Mouse (Mus musculus) heart, adult 2 months (tissue): ENCODE data around the gene Slf2. TPM values are rescaled to one million over a fixed set of nuclear protein-coding genes. Genes with fewer than 3 reads are reported as not detected.

Experiments used
- DNase-seq, 2 experiments: peaks; one replicate each; pipeline ENCODE4 v3.0.0; 2021
- H3K27ac ChIP-seq: fragments of 200-600 bp; 2 replicates; pipeline ENCODE4 v1.8.1; 2022
- H3K27me3 ChIP-seq: fragments of 200-500 bp; 2 replicates; pipeline ENCODE4 v1.6.1; 2012; ENCODE audit warnings: mild to moderate bottlenecking, low read length, inconsistent platforms, mixed read lengths; ENCODE audit not compliant: control insufficient read depth, insufficient read depth
- H3K36me3 ChIP-seq: fragments of 200-500 bp; 2 replicates; pipeline ENCODE4 v1.6.1; 2012; ENCODE audit warnings: low read length, inconsistent platforms; ENCODE audit not compliant: control insufficient read depth, insufficient read depth
- H3K4me1 ChIP-seq: fragments of 200-500 bp; 2 replicates; pipeline ENCODE4 v1.6.1; 2011; ENCODE audit warnings: low read length; ENCODE audit not compliant: control insufficient read depth, insufficient read depth
- H3K4me3 ChIP-seq: fragments of 200-600 bp; 2 replicates; pipeline ENCODE4 v1.8.1; 2022
- H3K79me2 ChIP-seq: fragments of 200-500 bp; replicated peaks from 2 replicates; pipeline ENCODE4 v1.6.1; 2012; ENCODE audit warnings: mild to moderate bottlenecking, inconsistent platforms, low read length, moderate library complexity, mixed read lengths; ENCODE audit not compliant: control insufficient read depth, insufficient read depth
- H3K9ac ChIP-seq: fragments of 200-500 bp; 2 replicates; pipeline ENCODE4 v1.6.1; 2012; ENCODE audit warnings: low read depth, mild to moderate bottlenecking, control low read depth, inconsistent platforms, low read length, mixed read lengths
- CTCF ChIP-seq: fragments of 200-600 bp; IDR thresholded peaks from 2 replicates; pipeline ENCODE4 v1.8.1; 2022; ENCODE audit warnings: antibody characterized with exemption, mild to moderate bottlenecking, moderate library complexity
- EP300 ChIP-seq: fragments of 200-500 bp; IDR thresholded peaks from 2 replicates; pipeline ENCODE4 v1.6.1; 2011; ENCODE audit warnings: low read depth, low read length, control low read depth; ENCODE audit not compliant: insufficient read depth
- POLR2A ChIP-seq: fragments of 200-500 bp; IDR thresholded peaks from 2 replicates; pipeline ENCODE4 v1.6.1; 2011; ENCODE audit warnings: mild to moderate bottlenecking, low read depth, low read length, control low read depth; ENCODE audit not compliant: insufficient read depth
- WGBS: fragments of 180-500 bp; shearing (Covaris S2); methylation state at CpG from one replicate; pipeline ENCODE4 v1.1.7; 2018; 5-methylcytosine and 5-hydroxymethylcytosine counted together
- intact Hi-C: fragments of 180-260 bp; cut with DNase I; formaldehyde crosslinking; loops from one replicate; pipeline ENCODE4 v1.15.1; 2025
- polyA plus RNA-seq: library from polyadenylated mRNA; depleted of rRNA; stranded (reverse); fragments of >200 nt; gene quantifications from 2 replicates; pipeline ENCODE4 v1.2.3, GENCODE M21; 2012
- total RNA-seq, 2 experiments: library from RNA; stranded (reverse); gene quantifications; 2 replicates each; pipeline ENCODE4 v1.2.3; 2021

Slf2 gene
- total and polyA plus RNA-seq, 3 experiments: 16.6 to 23.0 (median 18.4) TPM

GRCm38 (mm10) chr19:44992246-44992645 is 61.3 kb downstream of the Slf2 start:
- TF ChIP-seq POLR2A (no peak), EP300 (no peak), CTCF (no peak)
- intact Hi-C loops: no loop called here

GRCm38 (mm10) chr19:44992712-44993111 is 61.8 kb downstream of the Slf2 start:
- no peak overlapping the region for H3K9ac ChIP-seq
- TF ChIP-seq POLR2A (no peak), EP300 (no peak), CTCF (no peak)
- 69% methylated on average over 7 of the region's 7 CpGs for WGBS
- intact Hi-C loops: no loop called here
- no peak overlapping the region for H3K4me3 ChIP-seq
- no peak overlapping the region for H3K27ac ChIP-seq
- peaks cover 3% of the 10 kb centered on the region; the same call in 1 of the 2 replicates for H3K4me1 ChIP-seq
- no peaks in the 10 kb centered on the region for H3K79me2 ChIP-seq
- DNase-seq: no peak
- H3K27me3 ChIP-seq: peaks cover 3% of the 10 kb centered on the region; the same call in 1 of the 2 replicates
- H3K36me3 ChIP-seq: no peaks in the 10 kb centered on the region

More at GRCm38 (mm10) chr19:44992246-44992645, 61.3 kb downstream of the Slf2 start:
- H3K4me3 ChIP-seq: no peak overlapping the region
- no peaks in the 10 kb centered on the region for H3K36me3 ChIP-seq
- H3K4me1 ChIP-seq: peaks cover 3% of the 10 kb centered on the region; the same call in 1 of the 2 replicates
- peaks cover 3% of the 10 kb centered on the region; the same call in 1 of the 2 replicates for H3K27me3 ChIP-seq
- WGBS: 51% methylated on average over 7 of the region's 7 CpGs
- H3K27ac ChIP-seq: no peak overlapping the region
- no peak for DNase-seq
- no peak overlapping the region for H3K9ac ChIP-seq
- H3K79me2 ChIP-seq: no peaks in the 10 kb centered on the region

GRCm38 (mm10) chr19:44997786-44998185 is 66.8 kb downstream of the Slf2 start:
- 77% methylated on average over 11 of the region's 11 CpGs for WGBS
- DNase-seq: no peak

GRCm38 (mm10) chr19:44999647-45000046 is 68.7 kb downstream of the Slf2 start:
- DNase-seq: no peak
- intact Hi-C loops: no loop called here
- TF ChIP-seq EP300 (no peak), CTCF (no peak), POLR2A (no peak)
- Histone ChIP-seq H3K4me1 (no peaks in the 10 kb centered on the region), H3K79me2 (no peaks in the 10 kb centered on the region), H3K36me3 (no peaks in the 10 kb centered on the region), H3K9ac (no peak overlapping the region), H3K27ac (no peak overlapping the region), H3K4me3 (no peak overlapping the region), H3K27me3 (no peaks in the 10 kb centered on the region)
- 81% methylated on average over 8 of the region's 8 CpGs for WGBS

More at GRCm38 (mm10) chr19:44997786-44998185, 66.8 kb downstream of the Slf2 start:
- H3K27me3 ChIP-seq: no peaks in the 10 kb centered on the region
- TF ChIP-seq POLR2A: no peak
- no peak for TF ChIP-seq CTCF
- TF ChIP-seq EP300: no peak
- H3K36me3 ChIP-seq: no peaks in the 10 kb centered on the region
- no peaks in the 10 kb centered on the region for H3K79me2 ChIP-seq
- H3K9ac ChIP-seq: no peak overlapping the region
- no peak overlapping the region for H3K27ac ChIP-seq
- no peaks in the 10 kb centered on the region for H3K4me1 ChIP-seq
- intact Hi-C loops: no loop called here
- H3K4me3 ChIP-seq: no peak overlapping the region

GRCm38 (mm10) chr19:45002301-45002700 is 71.3 kb downstream of the Slf2 start:
- no peak overlapping the region for H3K9ac ChIP-seq
- H3K27me3 ChIP-seq: no peaks in the 10 kb centered on the region
- DNase-seq: no peak
- no peak overlapping the region for H3K27ac ChIP-seq
- H3K79me2 ChIP-seq: no peaks in the 10 kb centered on the region
- peaks cover 1% of the 10 kb centered on the region; the same call in 1 of the 2 replicates for H3K4me1 ChIP-seq
- H3K4me3 ChIP-seq: no peak overlapping the region
- intact Hi-C loops: no loop called here
- 61% methylated on average over 3 of the region's 3 CpGs for WGBS
- no peak for TF ChIP-seq EP300
- peak; percentile 39 for TF ChIP-seq CTCF
- H3K36me3 ChIP-seq: peaks cover 4% of the 10 kb centered on the region; the same call in 1 of the 2 replicates

- 87% methylated on average over 7 of the region's 7 CpGs for WGBS
- Histone ChIP-seq H3K27me3 (no peaks in the 10 kb centered on the region), H3K79me2 (no peaks in the 10 kb centered on the region), H3K4me1 (peaks cover 3% of the 10 kb centered on the region), H3K9ac (no peak overlapping the region), H3K27ac (no peak overlapping the region), H3K36me3 (peaks cover 4% of the 10 kb centered on the region; the same call in 1 of the 2 replicates), H3K4me3 (no peak overlapping the region)
- DNase-seq: no peak
- intact Hi-C loops: no loop called here
- TF ChIP-seq EP300: no peak
- TF ChIP-seq CTCF: no peak
- TF ChIP-seq POLR2A: no peak
Observed at GRCm38 (mm10) chr19:45003740-45004516, 73.0 kb downstream of the Slf2 start.
